25 mouse cellular contexts compared by ENCODE assay signal in the genomic region with DNA sequence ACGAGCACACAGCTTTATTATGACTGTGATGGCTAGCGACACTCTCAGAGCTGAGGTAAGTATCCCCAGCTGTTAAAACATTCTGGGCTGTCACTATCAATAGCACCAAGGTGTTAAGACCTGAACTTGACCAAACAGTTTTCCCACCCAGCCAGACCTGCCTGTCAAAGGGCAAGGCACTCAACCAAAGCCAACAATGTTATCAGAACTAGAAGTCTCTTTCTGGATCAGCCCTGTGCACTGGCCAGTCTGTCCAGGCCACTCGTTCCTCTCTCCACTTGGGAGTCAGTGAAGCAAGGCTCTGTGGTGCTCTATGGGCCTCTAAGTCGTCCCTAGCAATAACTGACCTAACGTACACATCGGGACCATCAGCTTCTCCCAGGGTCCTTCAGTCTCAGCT. TPM values are rescaled to one million over a fixed set of nuclear protein-coding genes. Genes with fewer than 3 reads are reported as not detected.
DNase-seq lines count a peak whose midpoint lies in the region; ATAC-seq and TF ChIP-seq lines count a peak whose summit lies in the region.
"Had no signal": no experiment of that assay in that cellular context is flagged by ENCODE, and none has a peak within 500 bp of the region (broad histone marks: within the 10 kb centered on the region; RNA-seq: fewer than 3 reads in every experiment).

No protein-coding gene starts in this region.

- no peak for DNase-seq in heart, adult 2 months
- DNase-seq in heart, postnatal 4 days = no peak
- no peak for DNase-seq in heart, postnatal 10 days
- peak; percentile 86 for DNase-seq in liver, adult 2 months (ENCODE audit: extremely low read depth, low read depth, low spot score)
- no peak for DNase-seq in liver
- no peak for DNase-seq in lung, postnatal 0 days (ENCODE audit: low spot score)
- no peak for DNase-seq in lung, postnatal 4 days
- DNase-seq: adrenal gland, adult 8-10 months; adrenal gland, postnatal 36 days; B cell, adult 2 months; cerebellum, adult 9-10 months had no signal

- no peak for TF ChIP-seq EP300 in heart, adult 2 months (IDR thresholded peaks at IDR 0.05; ENCODE audit: insufficient read depth, low read depth, low read length)
- no peak for TF ChIP-seq EP300 in lung, postnatal 0 days (IDR thresholded peaks at IDR 0.05)

- H3K4me1 ChIP-seq in heart, adult 2 months (ENCODE audit: control insufficient read depth, insufficient read depth, low read length) = peaks cover 7% of the 10 kb centered on the region; the same call in 1 of the 2 replicates
- H3K4me1 ChIP-seq in heart, embryonic 12.5 days (replicated peaks) = peaks cover 44% of the 10 kb centered on the region
- peaks cover 41% of the 10 kb centered on the region for H3K4me1 ChIP-seq in liver, adult 2 months (ENCODE audit: control insufficient read depth, insufficient read depth, low read length)
- peaks cover 4% of the 10 kb centered on the region; the same call in 1 of the 2 replicates for H3K4me1 ChIP-seq in lung, postnatal 0 days (ENCODE audit: insufficient read depth, low read depth, low read length)

- peaks cover 7% of the 10 kb centered on the region; the same call in 1 of the 2 replicates for H3K79me2 ChIP-seq in heart, adult 2 months (replicated peaks; ENCODE audit: control insufficient read depth, insufficient read depth, low read length)
- H3K79me2 ChIP-seq in liver, adult 2 months (ENCODE audit: control insufficient read depth, insufficient read depth, low read length) = peaks cover 35% of the 10 kb centered on the region

- TF ChIP-seq POLR2A in heart, adult 2 months (IDR thresholded peaks at IDR 0.05; ENCODE audit: insufficient read depth, low read depth, low read length) = 0 out of 2 replicates have a peak, but pooled peaks have one; percentile 16
- no peak for TF ChIP-seq POLR2A in liver, adult 2 months (IDR thresholded peaks at IDR 0.05; ENCODE audit: extremely low read depth, insufficient read depth, low read length)

- TF ChIP-seq CTCF in heart, adult 2 months (IDR thresholded peaks at IDR 0.05) = no peak
- TF ChIP-seq CTCF in liver, adult 2 months (IDR thresholded peaks at IDR 0.05; ENCODE audit: low read depth, low read length) = no peak
- TF ChIP-seq CTCF in lung, postnatal 0 days (IDR thresholded peaks at IDR 0.05) = no peak

- no peak overlapping the region for H3K4me2 ChIP-seq in heart, embryonic 12.5 days
- H3K4me2 ChIP-seq in lung, postnatal 0 days (replicated peaks; ENCODE audit: low read depth, low read length) = no peak overlapping the region
- H3K4me2 ChIP-seq: embryonic facial prominence, embryonic 12.5 days; forebrain, embryonic 13.5 days had no signal

- no peak overlapping the region for H3K4me3 ChIP-seq in heart, adult 2 months
- no peak overlapping the region for H3K4me3 ChIP-seq in heart, embryonic 12.5 days
- H3K4me3 ChIP-seq in liver, adult 2 months (ENCODE audit: insufficient read depth, low read depth, low read length) = no peak overlapping the region
- H3K4me3 ChIP-seq in lung, postnatal 0 days (ENCODE audit: low read depth, low read length) = no peak overlapping the region
- H3K4me3 ChIP-seq: embryonic facial prominence, embryonic 10.5 days; embryonic facial prominence, embryonic 12.5 days; forebrain, embryonic 13.5 days had no signal

- no peak for ATAC-seq in heart, embryonic 12.5 days (ENCODE audit: insufficient number of reproducible peaks, low FRiP score)
- ATAC-seq in lung, postnatal 0 days = peak; percentile 23; the same call in 1 of the 2 replicates
- ATAC-seq: activated CD4-positive, CD25-positive, alpha-beta regulatory T cell, adult 4 months; CD4-positive, CD25-positive, alpha-beta regulatory T cell, adult 4 months; forebrain, embryonic 13.5 days; Patski had no signal

- no peak overlapping the region for H3K9ac ChIP-seq in heart, adult 2 months (ENCODE audit: low read depth, low read length)
- H3K9ac ChIP-seq in heart, embryonic 12.5 days = 0 out of 2 replicates have a peak overlapping the region, but pooled peaks have one; percentile 33
- H3K9ac ChIP-seq in liver, adult 2 months (ENCODE audit: low read depth, low read length) = no peak overlapping the region
- no peak overlapping the region for H3K9ac ChIP-seq in lung, postnatal 0 days (replicated peaks; ENCODE audit: low read depth)
- H3K9ac ChIP-seq: embryonic facial prominence, embryonic 12.5 days; forebrain, embryonic 13.5 days had no signal

- H3K9me3 ChIP-seq in heart, embryonic 12.5 days (replicated peaks) = no peaks in the 10 kb centered on the region
- H3K9me3 ChIP-seq in lung, postnatal 0 days (ENCODE audit: low read length) = no peaks in the 10 kb centered on the region
- H3K9me3 ChIP-seq: embryonic facial prominence, embryonic 10.5 days; embryonic facial prominence, embryonic 12.5 days; forebrain, embryonic 13.5 days; G1E had no signal

- H3K27me3 ChIP-seq in heart, adult 2 months (ENCODE audit: control insufficient read depth, insufficient read depth, low read length) = no peaks in the 10 kb centered on the region
- H3K27me3 ChIP-seq in heart, embryonic 12.5 days (replicated peaks) = no peaks in the 10 kb centered on the region
- H3K27me3 ChIP-seq in liver, adult 2 months (ENCODE audit: control insufficient read depth, insufficient read depth, low read length) = no peaks in the 10 kb centered on the region
- no peaks in the 10 kb centered on the region for H3K27me3 ChIP-seq in lung, postnatal 0 days (replicated peaks; ENCODE audit: insufficient read depth, low read length)
- H3K27me3 ChIP-seq: CH12.LX; embryonic facial prominence, embryonic 12.5 days; forebrain, embryonic 13.5 days; Patski had no signal

- H3K27ac ChIP-seq in heart, adult 2 months = no peak overlapping the region
- H3K27ac ChIP-seq in heart, embryonic 12.5 days (ENCODE audit: poor library complexity, severe bottlenecking) = no peak overlapping the region; the same call in 1 of the 2 replicates
- peak overlapping the region; percentile 4; the same call in 1 of the 2 replicates for H3K27ac ChIP-seq in liver, adult 2 months (replicated peaks; ENCODE audit: insufficient read depth, low read depth, low read length)
- no peak overlapping the region for H3K27ac ChIP-seq in lung, postnatal 0 days (ENCODE audit: low read length)
- H3K27ac ChIP-seq: embryonic facial prominence, embryonic 10.5 days; embryonic facial prominence, embryonic 12.5 days; forebrain, embryonic 13.5 days had no signal

- H3K36me3 ChIP-seq in heart, adult 2 months (ENCODE audit: control insufficient read depth, insufficient read depth, low read length) = peaks cover under 1% of the 10 kb centered on the region; the same call in 1 of the 2 replicates
- peaks cover 58% of the 10 kb centered on the region for H3K36me3 ChIP-seq in heart, embryonic 12.5 days
- no peaks in the 10 kb centered on the region for H3K36me3 ChIP-seq in liver, adult 2 months (ENCODE audit: control insufficient read depth, insufficient read depth, low read length)
- H3K36me3 ChIP-seq in lung, postnatal 0 days (ENCODE audit: insufficient read depth, low read length) = no peaks in the 10 kb centered on the region

- intact Hi-C loops in heart, adult 2 months (cut with DNase I) = no loop called here
- intact Hi-C loops in heart, postnatal 10 days (cut with DNase I) = no loop called here

- 58% methylated on average over 6 of the region's 6 CpGs for WGBS in heart, adult 2 months
- WGBS in heart, embryonic 12.5 days = 63% methylated on average over 6 of the region's 6 CpGs
- 47% methylated on average over 6 of the region's 6 CpGs for WGBS in liver, adult 2 months
- WGBS in lung, postnatal 0 days = 52% methylated on average over 6 of the region's 6 CpGs

RNA-seq across cellular contexts. Expression of gene Tecr, which starts 20.1 kb away (rescaled TPM):
- 100 to 1,000 TPM; 445 to 505 TPM for total RNA-seq in heart, adult 2 months (2021)
- polyA plus RNA-seq in heart, adult 2 months (2012; rRNA removed) = 772 and 935 TPM in 2 replicates
- total RNA-seq in heart, postnatal 4 days (2021) = 100 to 1,000 TPM; 162 to 169 TPM
- 445 and 456 TPM in 2 replicates for polyA plus RNA-seq in heart, embryonic 12.5 days (2016; fragmentation: Nextera tagmentation; extraction: Ambion mirVana)
- 100 to 1,000 TPM; 181 to 199 TPM for total RNA-seq in heart, postnatal 10 days (2021)
- 108 and 130 TPM in 2 replicates for total RNA-seq in liver, adult 2 months (2014; rRNA removed)
- polyA plus RNA-seq in liver, adult 2 months (2012; rRNA removed) = 647 and 677 TPM in 2 replicates
- 273 and 293 TPM in 2 replicates for polyA plus RNA-seq in lung, postnatal 0 days (2015; fragmentation: Nextera tagmentation; extraction: Ambion mirVana)

RNA-seq across cellular contexts. Expression of gene Dnajb1, which starts 20.3 kb away (rescaled TPM):
- 10 to 100 TPM; 11.3 to 16.8 TPM for total RNA-seq in heart, adult 2 months (2021)
- 13.4 and 17.4 TPM in 2 replicates for polyA plus RNA-seq in heart, adult 2 months (2012; rRNA removed)
- 10 to 100 TPM; 21.3 to 22.8 TPM for total RNA-seq in heart, postnatal 4 days (2021)
- 45.1 and 47.4 TPM in 2 replicates for polyA plus RNA-seq in heart, embryonic 12.5 days (2016; fragmentation: Nextera tagmentation; extraction: Ambion mirVana)
- total RNA-seq in heart, postnatal 10 days (2021) = 10 to 100 TPM; 17.5 to 18.0 TPM
- total RNA-seq in liver, adult 2 months (2014; rRNA removed) = 8.3 and 12.4 TPM in 2 replicates
- polyA plus RNA-seq in liver, adult 2 months (2012; rRNA removed) = 17.0 and 18.2 TPM in 2 replicates
- polyA plus RNA-seq in lung, postnatal 0 days (2015; fragmentation: Nextera tagmentation; extraction: Ambion mirVana) = 34.3 and 43.6 TPM in 2 replicates

RNA-seq across cellular contexts. Expression of gene Ndufb7, which starts 21.2 kb away (rescaled TPM):
- 100 to 1,000 TPM; 620 to 733 TPM for total RNA-seq in heart, adult 2 months (2021)
- 1,081 and 1,159 TPM in 2 replicates for polyA plus RNA-seq in heart, adult 2 months (2012; rRNA removed)
- total RNA-seq in heart, postnatal 4 days (2021) = 100 to 1,000 TPM; 517 to 525 TPM
- 547 and 555 TPM in 2 replicates for polyA plus RNA-seq in heart, embryonic 12.5 days (2016; fragmentation: Nextera tagmentation; extraction: Ambion mirVana)
- total RNA-seq in heart, postnatal 10 days (2021) = 100 to 1,000 TPM; 597 to 620 TPM
- 190 and 193 TPM in 2 replicates for total RNA-seq in liver, adult 2 months (2014; rRNA removed)
- 297 and 359 TPM in 2 replicates for polyA plus RNA-seq in liver, adult 2 months (2012; rRNA removed)
- 258 and 286 TPM in 2 replicates for polyA plus RNA-seq in lung, postnatal 0 days (2015; fragmentation: Nextera tagmentation; extraction: Ambion mirVana)

RNA-seq across cellular contexts. Expression of gene Olfr370, which starts 52.1 kb away (rescaled TPM):
- total RNA-seq in heart, adult 2 months (2021) = not detected
- polyA plus RNA-seq in heart, adult 2 months (2012; rRNA removed) = not detected in 2 replicates
- total RNA-seq in heart, postnatal 4 days (2021) = not detected
- polyA plus RNA-seq in heart, embryonic 12.5 days (2016; fragmentation: Nextera tagmentation; extraction: Ambion mirVana) = not detected in 2 replicates
- not detected for total RNA-seq in heart, postnatal 10 days (2021)
- not detected in 2 replicates for total RNA-seq in liver, adult 2 months (2014; rRNA removed)
- not detected in 2 replicates for polyA plus RNA-seq in liver, adult 2 months (2012; rRNA removed)
- polyA plus RNA-seq in lung, postnatal 0 days (2015; fragmentation: Nextera tagmentation; extraction: Ambion mirVana) = not detected in 2 replicates
- total RNA-seq: adrenal gland, adult 18-20 months; adrenal gland, adult 8-10 months; adrenal gland, postnatal 14 days; adrenal gland, postnatal 36 days; CH12.LX had no signal
- polyA plus RNA-seq: activated CD4-positive, CD25-positive, alpha-beta regulatory T cell, adult 4 months; cerebellum, adult 2 months; cortical plate, adult 2 months; embryonic facial prominence, embryonic 10.5 days; embryonic facial prominence, embryonic 12.5 days; forebrain, embryonic 11.5 days; forebrain, embryonic 13.5 days; G1E had no signal
